Mouse (Mus musculus) cerebellum, postnatal 4 days (tissue): ENCODE measurements around the gene Fam210b.

Experiments used
- DNase-seq, 2 experiments: peaks; one replicate each; pipeline ENCODE4 v3.0.0; 2022; ENCODE audit warnings: low spot score in 2 of 2, mixed read lengths in 1 of 2

Gene Fam210b

DNA sequence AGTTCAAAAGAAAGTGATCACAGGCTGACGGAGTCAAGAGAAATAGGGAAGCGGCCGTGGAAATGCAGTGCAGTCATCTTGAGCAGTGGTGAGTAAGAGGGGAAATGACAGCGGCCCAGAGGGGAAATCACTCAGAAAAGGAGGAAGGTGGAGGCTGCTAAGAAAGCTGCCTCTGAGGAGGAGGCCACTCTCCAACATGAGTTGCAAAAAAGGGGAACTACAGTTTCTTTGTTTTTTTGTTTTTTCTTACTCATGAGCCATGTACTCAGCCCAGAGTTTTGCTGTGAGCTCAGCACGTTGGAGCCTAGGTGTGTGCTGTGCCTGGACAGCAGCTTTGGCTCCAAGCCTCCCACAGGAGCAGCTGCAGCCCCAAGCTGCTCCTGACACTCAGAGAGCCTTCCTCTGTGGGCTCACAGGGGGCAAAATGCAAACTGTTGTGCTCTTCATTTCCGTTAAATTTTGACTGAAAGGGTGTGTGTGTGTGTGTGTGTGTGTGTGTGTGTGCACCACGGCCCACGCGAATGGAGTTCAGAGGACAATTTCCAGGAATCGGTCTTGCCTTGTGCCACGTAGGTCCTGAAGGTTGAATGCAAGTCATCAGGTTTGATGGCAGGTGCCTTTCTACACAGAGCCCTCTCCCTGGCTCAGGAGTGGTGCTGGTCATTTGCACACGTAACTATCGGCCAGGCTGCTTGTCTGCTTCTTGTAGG lies 55.9 kb downstream of the Fam210b start:
- no peak for DNase-seq

- DNase-seq, result no peak
These were observed 58.9 kb downstream of the Fam210b start for GRCm38 (mm10) chr2:172404239-172404638.

GRCm38 (mm10) chr2:172405011-172405410 lies 59.6 kb downstream of the Fam210b start:
- DNase-seq, result no peak
